Mouse (Mus musculus): ENCODE measurements at regions not wholly inside any gene's neighbourhood (a gene's known extent, or its start where the extent isn't known, plus 50 kb on each side); places are given as distances from the start of the nearest gene placed in this dataset.

DNA sequence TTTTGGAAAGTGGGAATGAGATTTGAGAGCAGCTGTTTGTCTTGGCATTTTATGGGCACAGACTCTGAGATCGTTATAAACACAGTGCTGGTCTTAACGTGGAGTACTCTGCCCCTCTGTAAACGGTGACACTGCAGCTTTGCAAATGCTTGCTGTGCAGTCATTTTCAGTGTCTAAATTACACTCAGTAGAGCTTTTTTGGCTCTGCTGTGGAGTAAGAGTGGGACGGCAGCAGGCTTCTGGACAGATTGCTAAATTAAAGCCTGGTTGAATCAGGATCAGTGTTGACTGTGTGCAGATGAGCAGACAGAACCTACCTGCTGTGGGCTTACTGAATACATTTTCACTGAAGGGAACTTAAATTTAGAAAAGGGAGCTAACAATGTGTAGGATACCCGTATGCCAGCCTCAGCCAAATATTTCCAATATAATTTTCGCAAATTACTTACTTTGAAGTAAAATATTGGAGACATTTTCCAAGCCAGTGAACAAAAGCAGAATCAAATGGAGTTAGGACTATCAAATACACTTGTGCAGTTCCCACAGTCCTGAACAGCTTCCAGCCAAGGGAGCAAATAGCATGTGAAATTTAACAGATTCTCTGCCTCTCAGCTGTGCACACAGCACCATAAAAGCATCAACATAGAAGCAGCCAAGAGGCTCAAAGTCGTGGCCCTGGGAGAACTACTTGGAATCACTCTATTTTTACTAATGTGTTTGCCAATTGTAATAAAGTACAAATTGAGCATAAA is 148.1 kb upstream of the Stac start:
- no peak for DNase-seq (ENCODE audit: low read depth, low spot score)

- DNase-seq (ENCODE audit: low read depth, low spot score), result no peak
These were observed 131.9 kb upstream of the Stac start for GRCm38 (mm10) chr9:111822094-111822493.

- no peak for DNase-seq (ENCODE audit: low read depth, low spot score)
These were observed 127.3 kb upstream of the Stac start for GRCm38 (mm10) chr9:111817461-111817860.

DNA sequence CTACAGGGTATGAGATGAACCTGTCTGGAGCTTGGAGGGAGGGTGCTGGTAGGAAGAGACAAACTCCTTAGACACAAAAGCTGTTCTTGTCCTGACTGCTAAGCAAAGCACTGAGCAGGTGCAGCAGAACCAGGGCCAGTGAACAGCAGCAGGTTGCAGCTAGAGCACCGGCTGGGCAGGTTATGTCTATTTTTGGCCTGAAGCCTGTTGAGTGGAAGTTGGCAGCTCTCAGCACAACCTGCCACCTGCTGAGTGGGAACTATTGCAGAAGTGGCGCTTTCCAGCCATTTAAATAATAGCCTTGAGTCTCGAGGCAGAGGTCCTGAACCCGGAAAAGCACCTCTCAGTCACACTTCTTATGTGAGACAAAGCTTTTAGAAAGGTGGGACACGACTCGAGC is 114.8 kb upstream of the Stac start:
- DNase-seq (ENCODE audit: low read depth, low spot score), result no peak

GRCm38 (mm10) chr9:111801381-111801780 is 111.2 kb upstream of the Stac start:
- no peak for DNase-seq (ENCODE audit: low read depth, low spot score)

GRCm38 (mm10) chr9:111800869-111801268 is 110.7 kb upstream of the Stac start:
- DNase-seq (ENCODE audit: low read depth, low spot score), result no peak

- no peak for DNase-seq (ENCODE audit: low read depth, low spot score)
These were observed 88.8 kb upstream of the Stac start for GRCm38 (mm10) chr9:111778981-111779380.

GRCm38 (mm10) chr9:111777433-111778135 is 87.4 kb upstream of the Stac start:
- no peak for DNase-seq (ENCODE audit: low read depth, low spot score)

GRCm38 (mm10) chr9:111774229-111774628 is 84.1 kb upstream of the Stac start:
- DNase-seq (ENCODE audit: low read depth, low spot score), result no peak

DNA sequence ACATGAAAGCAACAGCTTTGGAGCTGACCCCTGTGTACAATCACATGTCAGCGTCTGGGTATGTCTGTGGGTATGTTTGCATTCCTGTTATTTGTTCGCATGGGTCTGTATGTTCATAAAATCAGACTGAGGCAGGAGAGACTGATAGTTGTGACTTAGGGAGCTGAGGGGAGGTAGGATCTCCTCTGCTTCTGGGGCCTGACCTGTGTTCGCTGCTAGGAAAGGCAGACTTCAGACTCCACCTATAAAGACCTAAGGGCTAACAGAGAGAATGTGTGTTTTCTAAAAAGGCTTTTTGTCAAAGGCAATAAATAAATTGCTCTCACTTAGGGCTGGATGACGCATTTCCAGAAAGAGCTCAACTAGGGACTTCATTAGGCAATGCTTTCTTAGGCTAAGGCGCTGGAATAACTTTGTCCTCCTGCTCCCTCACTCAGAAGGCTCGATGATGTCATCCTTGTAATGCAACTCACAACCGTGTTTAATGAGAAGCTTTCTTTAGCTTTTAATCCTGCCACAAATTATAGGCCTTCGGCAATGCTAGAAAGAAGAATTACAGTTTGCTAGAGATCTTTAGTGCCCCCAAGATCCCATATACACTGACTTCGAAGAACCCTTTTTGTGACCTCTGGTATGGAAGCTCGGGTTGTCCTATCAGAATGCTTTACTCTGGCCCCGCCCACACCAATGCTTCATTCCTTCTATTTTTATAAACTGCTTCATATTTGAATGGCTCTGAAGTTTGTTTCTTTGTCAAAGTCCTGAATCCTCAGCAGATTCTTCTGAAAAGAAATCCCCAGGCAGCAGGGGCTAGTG is 72.7 kb upstream of the Stac start:
- DNase-seq (ENCODE audit: low read depth, low spot score), result no peak

- no peak for DNase-seq (ENCODE audit: low read depth, low spot score)
These were observed 65.1 kb upstream of the Stac start for GRCm38 (mm10) chr9:111755235-111755634.

DNA sequence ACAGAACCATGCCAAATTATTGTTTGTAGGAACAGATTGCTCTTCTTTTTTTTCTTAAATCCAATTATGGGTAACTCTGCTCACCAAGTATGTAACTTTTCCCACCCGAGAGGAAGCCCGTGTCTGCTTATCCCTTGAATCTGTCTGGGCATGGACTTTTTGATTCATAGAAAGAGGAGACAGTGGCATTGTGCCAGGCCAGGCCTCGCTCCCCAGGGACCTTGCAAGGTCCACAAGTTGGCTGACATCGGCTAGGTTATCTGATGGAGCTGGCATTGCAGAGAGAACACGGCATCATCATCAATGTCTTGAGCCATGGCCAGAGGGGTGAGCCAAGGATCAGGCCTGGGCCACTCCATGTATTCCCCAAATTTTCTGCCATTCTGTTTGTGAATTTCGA is 56.0 kb upstream of the Stac start:
- DNase-seq (ENCODE audit: low read depth, low spot score), result no peak

DNA sequence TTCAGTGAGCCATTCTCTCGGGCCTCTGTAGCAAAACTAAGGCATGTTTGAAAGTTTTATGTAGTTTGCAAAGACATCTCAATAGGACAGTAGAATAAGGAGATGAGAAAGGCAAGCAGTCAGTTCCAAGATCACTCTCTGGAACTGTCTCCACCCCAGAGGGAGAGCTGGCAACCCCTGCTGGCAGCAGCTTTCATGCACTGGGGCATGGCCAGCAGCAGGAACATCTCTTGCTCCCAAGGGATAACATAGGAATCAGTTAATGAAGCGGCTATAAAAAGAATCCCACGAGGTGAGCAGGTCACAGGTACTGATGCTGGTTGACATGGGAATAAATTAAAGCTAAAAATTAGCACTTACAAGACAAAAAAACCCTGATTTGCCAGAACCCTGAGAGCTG is 55.1 kb upstream of the Stac start:
- no peak for DNase-seq (ENCODE audit: low read depth, low spot score)

All from embryo, embryonic 11.5 days (tissue).